Mouse (Mus musculus): ENCODE measurements around the gene Ubash3a.

GRCm38 (mm10) chr17:31264372-31264771, 56.7 kb downstream of the Ubash3a start:
- TF ChIP-seq TAL1 (IDR thresholded peaks at IDR 0.05; ENCODE audit: low read length), result no peak
- no peak for TF ChIP-seq GATA1 (IDR thresholded peaks at IDR 0.05; ENCODE audit: low read length)
